Mouse (Mus musculus) T-helper 17 cell (primary cell): ENCODE results near the gene Ces3b.

Experiments
- in situ Hi-C, 2 experiments: fragments of 300-600 bp; cut with MboI, MseI; formaldehyde crosslinking; loops; 1 replicate in 1 of 2; 2 replicates in 1 of 2; pipeline ENCODE4 v1.15.1; 2025; ENCODE audit warnings: high pct_unique_total_duplicates in 2 of 2

Ces3b gene

DNA sequence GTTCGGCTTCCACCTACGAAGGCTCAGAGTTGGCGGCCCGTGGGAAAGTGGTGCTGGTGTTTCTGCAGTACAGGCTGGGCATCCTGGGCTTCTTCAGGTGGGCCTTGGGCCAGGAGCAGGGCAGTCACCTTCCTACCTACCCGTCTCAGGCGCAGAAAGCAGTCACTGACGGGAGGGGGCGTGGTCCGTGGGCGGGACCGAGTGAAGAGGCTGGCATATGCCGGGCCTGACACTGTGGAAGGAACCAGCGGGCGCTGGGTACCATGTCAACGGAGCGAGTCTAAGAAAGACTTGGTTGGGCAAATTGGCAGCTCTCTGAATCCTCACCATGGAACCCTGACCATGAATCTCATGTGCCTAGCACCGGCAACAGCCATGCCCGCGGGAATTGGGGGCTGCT, 58.8 kb downstream of the Ces3b start:
- in situ Hi-C loops = loop anchor here in 1 of 2 experiments (10.0 kb wide), 1 partner anchor 72 kb away; no protein-coding TSS in a partner anchor
